10 mouse cellular contexts compared by ENCODE assay signal in genomic region chr9:42217685-42218084, GRCm38 (mm10). TPM values are rescaled to one million over a fixed set of nuclear protein-coding genes. Genes with fewer than 3 reads are reported as not detected.
DNase-seq lines count a peak whose midpoint lies in the region; ATAC-seq lines count a peak whose summit lies in the region.
"Had no signal": no experiment of that assay in that cellular context is flagged by ENCODE, and none has a peak within 500 bp of the region (broad histone marks: within the 10 kb centered on the region; RNA-seq: fewer than 3 reads in every experiment).

No protein-coding gene starts in this region.

- WGBS in kidney, embryonic 16.5 days: 74% methylated on average over 10 of the region's 10 CpGs

- DNase-seq in kidney, adult 18-20 months: peak; percentile 23
- DNase-seq in cerebellum, adult 9-11 months: peak; percentile 73
- peak; percentile 72 for DNase-seq in kidney, postnatal 14 days
- DNase-seq in testis, postnatal 10 days (ENCODE audit: low spot score): peak; percentile 57
- no peak for DNase-seq in thymus, postnatal 25 days
- no peak for DNase-seq in layer of hippocampus, postnatal 36 days
- DNase-seq in embryo, embryonic 10.5 days (ENCODE audit: low spot score): no peak

- no peaks in the 10 kb centered on the region for H3K9me3 ChIP-seq in kidney, embryonic 16.5 days (ENCODE audit: low read length)
- H3K9me3 ChIP-seq: G1E had no signal

- no peaks in the 10 kb centered on the region for H3K27me3 ChIP-seq in kidney, embryonic 16.5 days (ENCODE audit: insufficient read depth, low read length)

- H3K9ac ChIP-seq in kidney, embryonic 16.5 days (replicated peaks; ENCODE audit: low read length): no peak overlapping the region
- H3K9ac ChIP-seq: liver, embryonic 14.5 days had no signal

- no peaks in the 10 kb centered on the region for H3K36me3 ChIP-seq in kidney, embryonic 16.5 days (ENCODE audit: insufficient read depth, low read length)
- H3K36me3 ChIP-seq: G1E had no signal

- no peak; the same call in 1 of the 2 replicates for ATAC-seq in kidney, embryonic 16.5 days (ENCODE audit: low FRiP score, low TSS enrichment)

- no peak overlapping the region for H3K4me3 ChIP-seq in kidney, embryonic 16.5 days (ENCODE audit: low read length)

- H3K4me1 ChIP-seq in kidney, embryonic 16.5 days (ENCODE audit: insufficient read depth, low read length): peaks cover 23% of the 10 kb centered on the region

- no peak overlapping the region for H3K4me2 ChIP-seq in kidney, embryonic 16.5 days (replicated peaks; ENCODE audit: low read depth, low read length)

- no peak overlapping the region for H3K27ac ChIP-seq in kidney, embryonic 16.5 days (ENCODE audit: low read length)
- H3K27ac ChIP-seq: liver, embryonic 14.5 days had no signal

RNA-seq across cellular contexts. Expression of gene Sc5d, which starts 46.4 kb away (rescaled TPM):
- 33.8 and 36.6 TPM in 2 replicates for polyA plus RNA-seq in kidney, embryonic 16.5 days (2015; fragmentation: Nextera tagmentation; extraction: Ambion mirVana)
- 10 to 100 TPM; 58.6 to 59.0 TPM for total RNA-seq in layer of hippocampus, postnatal 36 days (2021)

Comparison
In these comparisons a context has a peak if more than half of its experiments do, and no peak if none do; other contexts are left out.
1. DNase-seq: peak in kidney, adult 18-20 months (single experiment), cerebellum, adult 9-11 months (single experiment), kidney, postnatal 14 days (single experiment) and testis, postnatal 10 days (single experiment); none in thymus, postnatal 25 days (single experiment), layer of hippocampus, postnatal 36 days (0 of 2) and embryo, embryonic 10.5 days (single experiment).